Comparison of ENCODE assay signal across 19 mouse cellular contexts in the genomic region with DNA sequence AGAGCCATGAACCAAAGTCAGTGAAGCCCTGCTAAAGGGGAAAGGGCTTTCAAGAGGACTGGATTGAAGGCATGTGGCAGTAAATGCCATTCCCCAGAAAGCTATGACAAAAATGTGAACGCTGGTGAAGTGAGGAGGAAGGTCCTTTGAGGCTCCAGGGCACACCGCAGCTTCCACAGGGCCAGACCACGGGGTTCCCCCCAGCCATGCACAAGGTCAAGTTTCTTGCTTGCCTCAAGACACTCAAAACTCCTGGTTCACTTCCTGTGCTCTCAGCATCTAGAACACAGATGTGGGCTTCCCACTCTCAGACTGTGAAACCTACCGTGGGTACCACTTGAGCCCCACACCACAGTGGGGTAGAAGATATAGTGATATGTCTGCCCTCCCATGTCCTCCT. TPM values are rescaled to one million over a fixed set of nuclear protein-coding genes. Genes with fewer than 3 reads are reported as not detected.
"Had no signal": no experiment of that assay in that cellular context is flagged by ENCODE, and none has a peak within 500 bp of the region (broad histone marks: within the 10 kb centered on the region; RNA-seq: fewer than 3 reads in every experiment).

No protein-coding gene starts in this region.

- H3K9me3 ChIP-seq: limb, embryonic 10.5 days; liver, embryonic 15.5 days; megakaryocyte, embryonic 14.5 days; midbrain, embryonic 15.5 days; neural tube, embryonic 13.5 days had no signal

- H3K36me3 ChIP-seq: limb, embryonic 10.5 days; liver, embryonic 15.5 days had no signal

- H3K4me2 ChIP-seq: liver, embryonic 11.5 days; liver, embryonic 15.5 days; midbrain, embryonic 11.5 days; midbrain, embryonic 15.5 days; neural tube, embryonic 13.5 days had no signal

- DNase-seq: lung, adult 2 months; lung, postnatal 10 days; retina, postnatal 1 day; right cerebral cortex, postnatal 4 days; spleen, adult 18-20 months; thymus, adult 2 months; thymus, postnatal 36 days had no signal

- H3K27ac ChIP-seq: kidney, postnatal 0 days; left cerebral cortex, adult 2 months; limb, embryonic 10.5 days; liver, embryonic 15.5 days; macrophage; midbrain, embryonic 15.5 days; neural tube, embryonic 13.5 days had no signal

- H3K9ac ChIP-seq: liver, embryonic 15.5 days; midbrain, embryonic 15.5 days; neural tube, embryonic 13.5 days had no signal

- H3K4me1 ChIP-seq: limb, embryonic 10.5 days; liver, embryonic 15.5 days had no signal

- H3K4me3 ChIP-seq: left cerebral cortex, adult 2 months; limb, embryonic 10.5 days; liver, embryonic 15.5 days; midbrain, embryonic 15.5 days; neural tube, embryonic 13.5 days had no signal

- ATAC-seq: intestine, postnatal 0 days; midbrain, embryonic 15.5 days had no signal

- H3K27me3 ChIP-seq: liver, embryonic 15.5 days; midbrain, embryonic 15.5 days; neural tube, embryonic 13.5 days had no signal

RNA-seq across cellular contexts. Expression of a gene that starts 46.4 kb away (rescaled TPM):
- total RNA-seq: monocyte, adult 5-6 weeks had no signal
